Comparison of ENCODE assay signal across 9 mouse cellular contexts in the genomic region with DNA sequence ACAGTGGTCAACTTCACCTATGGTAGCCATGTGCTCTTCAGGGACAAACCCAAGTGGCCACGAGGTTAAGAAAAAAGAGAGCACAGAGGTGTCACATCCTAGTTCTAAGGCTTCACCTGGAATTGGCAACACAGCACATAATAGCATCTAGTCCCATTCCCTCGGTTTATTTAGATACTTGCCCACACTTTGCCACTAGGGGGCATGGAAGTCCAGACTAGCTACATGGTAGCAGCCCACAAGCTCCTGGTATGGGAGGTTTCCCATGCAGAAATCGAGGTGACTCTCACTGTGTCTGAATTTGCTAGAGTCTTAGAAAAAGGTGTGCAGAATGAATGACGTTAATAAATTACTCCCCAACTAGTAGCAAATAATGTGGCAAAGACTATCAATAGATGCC. TPM values are rescaled to one million over a fixed set of nuclear protein-coding genes. Genes with fewer than 3 reads are reported as not detected.
A peak's percentile ranks its signal among the peaks of the same experiment; 100 is the strongest.
DNase-seq lines count a peak whose midpoint lies in the region; ATAC-seq and TF ChIP-seq lines count a peak whose summit lies in the region.
"Had no signal": no experiment of that assay in that cellular context is flagged by ENCODE, and none has a peak within 500 bp of the region (broad histone marks: within the 10 kb centered on the region; RNA-seq: fewer than 3 reads in every experiment).

No protein-coding gene starts in this region.

- ATAC-seq in cerebellum, adult (ENCODE audit: insufficient number of reproducible peaks, low FRiP score, low TSS enrichment) = no peak; the same call in 1 of the 2 replicates
- peak; percentile 84 for ATAC-seq in forebrain, postnatal 0 days
- peak; percentile 77 for ATAC-seq in hindbrain, embryonic 15.5 days (ENCODE audit: low FRiP score, low read depth)

- WGBS in forebrain, postnatal 0 days = 17% methylated on average over 4 of the region's 4 CpGs
- WGBS in hindbrain, embryonic 15.5 days = 16% methylated on average over 4 of the region's 4 CpGs

- peak; percentile 57 for DNase-seq in cerebellum, adult 11 months
- peak; percentile 60 for DNase-seq in c-Kit-positive CD71-positive TER-119-positive erythroid progenitor cells, embryonic 14.5 days (ENCODE audit: low spot score)
- peak; percentile 91 for DNase-seq in forebrain, postnatal 0 days
- peak; percentile 52 to 61 for DNase-seq in layer of hippocampus, postnatal 36 days
- peak; percentile 84 for DNase-seq in lung, postnatal 25 days (ENCODE audit: low spot score)
- peak; percentile 72 for DNase-seq in right cerebral cortex, postnatal 14 days

- no peaks in the 10 kb centered on the region for H3K4me1 ChIP-seq in forebrain, postnatal 0 days (ENCODE audit: insufficient read depth)
- no peaks in the 10 kb centered on the region for H3K4me1 ChIP-seq in hindbrain, embryonic 15.5 days (replicated peaks)
- H3K4me1 ChIP-seq: lung, embryonic 15.5 days had no signal

- H3K9me3 ChIP-seq in forebrain, postnatal 0 days (ENCODE audit: low read length) = no peaks in the 10 kb centered on the region
- H3K9me3 ChIP-seq in hindbrain, embryonic 15.5 days = no peaks in the 10 kb centered on the region
- H3K9me3 ChIP-seq: lung, embryonic 15.5 days had no signal

- 0 out of 2 replicates have a peak, but pooled peaks cover 2% of the 10 kb centered on the region for H3K36me3 ChIP-seq in forebrain, postnatal 0 days (ENCODE audit: insufficient read depth)
- no peaks in the 10 kb centered on the region for H3K36me3 ChIP-seq in hindbrain, embryonic 15.5 days
- H3K36me3 ChIP-seq: lung, embryonic 15.5 days had no signal

- no peak overlapping the region for H3K4me2 ChIP-seq in forebrain, postnatal 0 days (ENCODE audit: low read depth)
- no peak overlapping the region for H3K4me2 ChIP-seq in hindbrain, embryonic 15.5 days
- H3K4me2 ChIP-seq: lung, embryonic 15.5 days had no signal

- H3K27ac ChIP-seq in forebrain, postnatal 0 days (ENCODE audit: low read depth, low read length) = no peak overlapping the region
- H3K27ac ChIP-seq in hindbrain, embryonic 15.5 days (replicated peaks) = no peak overlapping the region
- H3K27ac ChIP-seq: lung, embryonic 15.5 days had no signal

- H3K27me3 ChIP-seq in forebrain, postnatal 0 days (ENCODE audit: insufficient read depth, low read length) = no peaks in the 10 kb centered on the region
- H3K27me3 ChIP-seq in hindbrain, embryonic 15.5 days = no peaks in the 10 kb centered on the region
- H3K27me3 ChIP-seq: lung, embryonic 15.5 days had no signal

- no peak overlapping the region for H3K9ac ChIP-seq in forebrain, postnatal 0 days
- no peak overlapping the region for H3K9ac ChIP-seq in hindbrain, embryonic 15.5 days
- H3K9ac ChIP-seq: lung, embryonic 15.5 days had no signal

- TF ChIP-seq CTCF in forebrain, postnatal 0 days (IDR thresholded peaks at IDR 0.05; ENCODE audit: low read depth) = peak; percentile 94

- H3K4me3 ChIP-seq in forebrain, postnatal 0 days (ENCODE audit: low read depth, low read length) = no peak overlapping the region
- no peak overlapping the region for H3K4me3 ChIP-seq in hindbrain, embryonic 15.5 days
- H3K4me3 ChIP-seq: lung, embryonic 15.5 days had no signal

RNA-seq across cellular contexts. Expression of gene Tmem97, which starts 9.9 kb away (rescaled TPM):
- 32.7 and 33.9 TPM in 2 replicates for total RNA-seq in forebrain, postnatal 0 days (2014; rRNA removed)
- polyA plus RNA-seq in forebrain, postnatal 0 days (2015; fragmentation: Nextera tagmentation; extraction: Ambion mirVana) = 37.1 and 42.1 TPM in 2 replicates
- polyA plus RNA-seq in hindbrain, embryonic 15.5 days (2015; fragmentation: Nextera tagmentation; extraction: Ambion mirVana) = 44.5 and 45.7 TPM in 2 replicates
- 10 to 100 TPM; 11.1 to 12.7 TPM for total RNA-seq in layer of hippocampus, postnatal 36 days (2021)

RNA-seq across cellular contexts. Expression of gene Ift20, which starts 24.3 kb away (rescaled TPM):
- 106 and 119 TPM in 2 replicates for total RNA-seq in forebrain, postnatal 0 days (2014; rRNA removed)
- polyA plus RNA-seq in forebrain, postnatal 0 days (2015; fragmentation: Nextera tagmentation; extraction: Ambion mirVana) = 124 and 140 TPM in 2 replicates
- polyA plus RNA-seq in hindbrain, embryonic 15.5 days (2015; fragmentation: Nextera tagmentation; extraction: Ambion mirVana) = 121 and 125 TPM in 2 replicates
- total RNA-seq in layer of hippocampus, postnatal 36 days (2021) = 10 to 100 TPM; 75.1 to 79.0 TPM

RNA-seq across cellular contexts. Expression of gene Tnfaip1, which starts 24.3 kb away (rescaled TPM):
- 38.9 and 42.7 TPM in 2 replicates for total RNA-seq in forebrain, postnatal 0 days (2014; rRNA removed)
- 54.6 and 66.3 TPM in 2 replicates for polyA plus RNA-seq in forebrain, postnatal 0 days (2015; fragmentation: Nextera tagmentation; extraction: Ambion mirVana)
- polyA plus RNA-seq in hindbrain, embryonic 15.5 days (2015; fragmentation: Nextera tagmentation; extraction: Ambion mirVana) = 63.0 and 64.6 TPM in 2 replicates
- 10 to 100 TPM; 32.1 to 32.6 TPM for total RNA-seq in layer of hippocampus, postnatal 36 days (2021)

RNA-seq across cellular contexts. Expression of gene Poldip2, which starts 48.5 kb away (rescaled TPM):
- total RNA-seq in forebrain, postnatal 0 days (2014; rRNA removed) = 139 and 157 TPM in 2 replicates
- 165 and 175 TPM in 2 replicates for polyA plus RNA-seq in forebrain, postnatal 0 days (2015; fragmentation: Nextera tagmentation; extraction: Ambion mirVana)
- 181 and 189 TPM in 2 replicates for polyA plus RNA-seq in hindbrain, embryonic 15.5 days (2015; fragmentation: Nextera tagmentation; extraction: Ambion mirVana)
- 100 to 1,000 TPM; 116 to 121 TPM for total RNA-seq in layer of hippocampus, postnatal 36 days (2021)

RNA-seq across cellular contexts. Expression of gene Tmem199, which starts 48.5 kb away (rescaled TPM):
- 64.8 and 73.2 TPM in 2 replicates for total RNA-seq in forebrain, postnatal 0 days (2014; rRNA removed)
- 84.2 and 86.0 TPM in 2 replicates for polyA plus RNA-seq in forebrain, postnatal 0 days (2015; fragmentation: Nextera tagmentation; extraction: Ambion mirVana)
- polyA plus RNA-seq in hindbrain, embryonic 15.5 days (2015; fragmentation: Nextera tagmentation; extraction: Ambion mirVana) = 88.0 and 91.8 TPM in 2 replicates
- total RNA-seq in layer of hippocampus, postnatal 36 days (2021) = 10 to 100 TPM; 43.0 to 44.0 TPM
